Mouse (Mus musculus) stomach, embryonic 14.5 days (tissue): ENCODE measurements around the gene Tnfaip3. TPM values are rescaled to one million over a fixed set of nuclear protein-coding genes. Genes with fewer than 3 reads are reported as not detected.
A peak's percentile ranks its signal among the peaks of the same experiment; 100 is the strongest.

Experiments
- ATAC-seq: fragments of 200-750 bp; cut with Nextera tagmentation; 2 replicates; pipeline ENCODE4 v1.8.0; 2017; ENCODE audit warnings: low read depth, moderate TSS enrichment; ENCODE audit not compliant: insufficient number of reproducible peaks, insufficient read depth, low FRiP score
- H3K27ac ChIP-seq: fragments of 300-500 bp; sonication (generic); 2 replicates; pipeline ENCODE4 v1.5.1; 2014; ENCODE audit warnings: mild to moderate bottlenecking, low read length, moderate library complexity, mixed read lengths
- H3K27me3 ChIP-seq: fragments of 300-500 bp; sonication (generic); 2 replicates; pipeline ENCODE4 v1.6.1; 2014; ENCODE audit warnings: low read length, control low read depth, mixed read lengths; ENCODE audit not compliant: control insufficient read depth, insufficient read depth
- H3K36me3 ChIP-seq: fragments of 300-500 bp; sonication (generic); 2 replicates; pipeline ENCODE4 v1.6.1; 2014; ENCODE audit warnings: mild to moderate bottlenecking, control low read depth, low read length, moderate library complexity, mixed read lengths; ENCODE audit not compliant: control insufficient read depth, insufficient read depth
- H3K4me1 ChIP-seq: fragments of 300-500 bp; sonication (generic); 2 replicates; pipeline ENCODE4 v1.6.1; 2014; ENCODE audit warnings: low read length, control low read depth, mixed read lengths; ENCODE audit not compliant: control insufficient read depth, insufficient read depth
- H3K4me2 ChIP-seq: fragments of 300-500 bp; sonication (generic); replicated peaks from 2 replicates; pipeline ENCODE4 v1.6.1; 2014; ENCODE audit warnings: low read depth, low read length, control low read depth
- H3K4me3 ChIP-seq: fragments of 300-500 bp; sonication (generic); 2 replicates; pipeline ENCODE4 v1.5.1; 2014; ENCODE audit warnings: low read depth, low read length, control low read depth
- H3K9ac ChIP-seq: fragments of 300-500 bp; sonication (generic); replicated peaks from 2 replicates; pipeline ENCODE4 v1.6.1; 2014; ENCODE audit warnings: low read depth, mild to moderate bottlenecking, control low read depth, low read length, moderate library complexity, mixed read lengths
- H3K9me3 ChIP-seq: fragments of 300-500 bp; sonication (generic); 2 replicates; pipeline ENCODE4 v1.6.1; 2016; ENCODE audit warnings: low read depth, low read length, control low read depth; ENCODE audit not compliant: control insufficient read depth
- WGBS: fragments of 180-500 bp; shearing (Covaris S2); extraction: QIAGEN DNeasy Blood & Tissue Kit; methylation state at CpG from one replicate; pipeline ENCODE4 v1.1.7; 2014; 5-methylcytosine and 5-hydroxymethylcytosine counted together
- polyA plus RNA-seq: library from polyadenylated mRNA; unstranded; fragments of >200 nt; fragmentation: Nextera tagmentation; extraction: Ambion mirVana; gene quantifications from 2 replicates; pipeline ENCODE4 v1.2.1, GENCODE M21; 2014

Gene Tnfaip3
- 2.8 and 3.0 TPM in 2 replicates for polyA plus RNA-seq

DNA sequence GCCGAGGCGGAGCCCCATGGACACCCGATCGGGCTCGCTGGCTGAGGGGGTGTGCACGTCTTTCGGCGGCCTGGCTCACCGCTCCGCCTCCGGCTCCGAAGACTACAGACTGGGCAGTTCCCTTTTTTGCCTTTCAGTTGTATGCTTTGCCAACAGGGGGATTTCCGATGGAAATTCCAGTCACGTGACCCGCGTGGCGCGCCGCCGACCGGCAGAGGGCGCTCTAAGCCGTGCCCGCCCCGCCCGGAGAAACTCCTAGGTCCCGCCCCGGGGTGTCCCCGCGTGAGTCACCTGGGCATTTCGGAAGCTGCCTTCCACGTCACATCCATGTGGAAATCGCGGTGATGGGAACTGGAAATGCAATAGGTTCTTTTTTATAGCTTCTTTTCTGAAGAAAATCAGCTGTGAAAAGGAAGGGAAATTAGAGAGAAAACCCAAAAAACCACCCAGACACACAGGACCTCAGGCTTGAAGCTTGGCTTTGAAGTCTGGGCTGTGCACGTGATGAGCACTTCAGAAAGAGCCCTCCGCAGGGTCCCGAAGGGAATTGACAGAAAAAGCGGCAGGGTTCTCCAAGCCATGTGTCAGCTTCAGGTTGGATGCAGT lies at the start of gene Tnfaip3:
Gene Tnfaip3 (minus strand): TSS at position 401 of the 606 bp plus-strand sequence.
- Histone ChIP-seq H3K27me3 (no peaks in the 10 kb centered on the region), H3K9ac (peak within 1 kb of the TSS; percentile 69), H3K4me2 (peak within 1 kb of the TSS; percentile 79), H3K27ac (peak within 1 kb of the TSS; percentile 64), H3K4me1 (no peaks in the 10 kb centered on the region), H3K4me3 (peak within 1 kb of the TSS; percentile 77), H3K36me3 (no peaks in the 10 kb centered on the region), H3K9me3 (no peaks in the 10 kb centered on the region)
- under 1% methylated on average over 32 of the region's 38 CpGs for WGBS
- peak; percentile 94 for ATAC-seq

- no peak for ATAC-seq
These were observed 49.5 kb upstream of the Tnfaip3 start for GRCm38 (mm10) chr10:19064651-19065601.

DNA sequence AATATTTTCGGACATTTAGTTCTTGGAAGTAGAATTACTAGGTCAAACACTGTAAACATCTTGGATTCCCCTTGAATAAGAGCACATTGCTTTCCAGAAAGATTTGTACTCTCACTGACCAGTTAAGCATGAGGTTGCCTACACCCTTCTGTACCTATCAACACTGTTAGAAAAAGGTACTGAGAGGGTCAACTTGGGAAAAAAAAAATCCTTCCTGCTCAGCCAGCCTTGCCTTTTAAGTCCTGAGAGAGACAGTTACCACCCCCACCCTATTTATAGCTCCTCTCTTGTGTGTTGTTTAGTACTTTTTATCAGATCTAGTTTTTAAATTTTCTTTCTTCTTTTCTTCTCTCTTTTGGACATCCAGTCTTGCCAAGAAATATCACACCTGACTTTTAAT lies 48.2 kb upstream of the Tnfaip3 start:
- no peaks in the 10 kb centered on the region for H3K27me3 ChIP-seq
- no peaks in the 10 kb centered on the region for H3K9me3 ChIP-seq
- no peaks in the 10 kb centered on the region for H3K36me3 ChIP-seq
- H3K4me3 ChIP-seq, result no peak overlapping the region
- ATAC-seq, result no peak
- H3K4me2 ChIP-seq, result no peak overlapping the region
- WGBS, result 80% methylated on average over 1 of the region's 1 CpGs
- H3K9ac ChIP-seq, result no peak overlapping the region
- H3K27ac ChIP-seq, result no peak overlapping the region
- H3K4me1 ChIP-seq, result no peaks in the 10 kb centered on the region

More at GRCm38 (mm10) chr10:19064651-19065601, 49.5 kb upstream of the Tnfaip3 start:
- Histone ChIP-seq H3K27ac (no peak overlapping the region), H3K4me2 (no peak overlapping the region), H3K9ac (no peak overlapping the region), H3K4me1 (no peaks in the 10 kb centered on the region), H3K9me3 (no peaks in the 10 kb centered on the region), H3K36me3 (no peaks in the 10 kb centered on the region), H3K27me3 (no peaks in the 10 kb centered on the region), H3K4me3 (no peak overlapping the region)
- 72% methylated on average over 6 of the region's 6 CpGs for WGBS

DNA sequence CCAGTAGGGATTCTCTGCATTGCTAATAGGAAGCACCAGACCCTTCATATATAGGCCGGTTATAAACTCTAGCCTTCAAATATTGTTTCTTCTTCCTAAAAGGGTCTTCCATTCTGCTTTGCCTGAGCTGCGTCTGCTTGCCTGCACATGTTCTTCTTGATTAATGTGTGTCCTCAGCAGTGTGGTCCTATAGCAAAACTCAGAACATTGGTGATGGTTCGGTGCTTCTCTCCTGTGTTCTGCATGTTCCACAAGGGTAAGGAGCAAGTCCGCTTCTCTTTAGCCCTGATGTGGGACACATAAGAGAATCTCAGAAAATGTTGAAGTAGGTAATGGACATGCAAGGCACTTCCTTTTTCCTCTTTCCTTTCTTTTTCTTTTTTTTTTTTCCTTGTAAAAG lies 47.8 kb upstream of the Tnfaip3 start:
- Histone ChIP-seq H3K4me1 (no peaks in the 10 kb centered on the region), H3K27me3 (no peaks in the 10 kb centered on the region), H3K9ac (no peak overlapping the region), H3K36me3 (no peaks in the 10 kb centered on the region), H3K27ac (no peak overlapping the region), H3K4me3 (no peak overlapping the region), H3K4me2 (no peak overlapping the region), H3K9me3 (no peaks in the 10 kb centered on the region)
- ATAC-seq, result no peak
- 73% methylated on average over 4 of the region's 4 CpGs for WGBS

GRCm38 (mm10) chr10:19062098-19062905 lies 46.8 kb upstream of the Tnfaip3 start:
- ATAC-seq, result 0 out of 2 replicates have a peak, but pooled peaks have one; percentile 56
- H3K9me3 ChIP-seq, result no peaks in the 10 kb centered on the region
- 42% methylated on average over 15 of the region's 15 CpGs for WGBS

DNA sequence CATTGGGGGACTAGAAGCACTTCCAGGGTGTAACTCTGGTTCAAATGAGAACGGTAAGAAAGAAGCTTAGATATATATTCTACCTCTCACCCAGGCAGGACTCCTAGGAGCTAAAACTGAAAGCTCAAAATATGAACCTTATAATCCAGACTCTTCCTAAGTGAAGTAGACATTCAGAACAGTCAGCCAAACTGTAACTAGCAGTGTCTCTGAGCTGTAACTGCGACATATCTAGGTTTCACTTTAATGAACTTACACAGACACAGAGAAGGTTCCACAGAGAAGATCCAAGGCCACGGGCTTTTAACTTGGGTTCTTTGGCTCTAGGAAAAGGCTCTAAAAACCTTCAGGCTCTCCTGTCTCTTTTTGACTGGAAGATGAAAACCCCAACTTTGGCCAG lies 45.7 kb upstream of the Tnfaip3 start:
- Histone ChIP-seq H3K27me3 (no peaks in the 10 kb centered on the region), H3K4me3 (no peak overlapping the region), H3K36me3 (no peaks in the 10 kb centered on the region), H3K4me1 (no peaks in the 10 kb centered on the region), H3K9me3 (no peaks in the 10 kb centered on the region), H3K9ac (no peak overlapping the region), H3K4me2 (no peak overlapping the region), H3K27ac (no peak overlapping the region)
- WGBS, result 85% methylated on average over 3 of the region's 3 CpGs
- no peak for ATAC-seq

More at GRCm38 (mm10) chr10:19062098-19062905, 46.8 kb upstream of the Tnfaip3 start:
- no peaks in the 10 kb centered on the region for H3K4me1 ChIP-seq
- no peak overlapping the region for H3K27ac ChIP-seq
- no peak overlapping the region for H3K4me3 ChIP-seq
- no peaks in the 10 kb centered on the region for H3K27me3 ChIP-seq
- H3K4me2 ChIP-seq, result no peak overlapping the region
- no peaks in the 10 kb centered on the region for H3K36me3 ChIP-seq
- no peak overlapping the region for H3K9ac ChIP-seq

DNA sequence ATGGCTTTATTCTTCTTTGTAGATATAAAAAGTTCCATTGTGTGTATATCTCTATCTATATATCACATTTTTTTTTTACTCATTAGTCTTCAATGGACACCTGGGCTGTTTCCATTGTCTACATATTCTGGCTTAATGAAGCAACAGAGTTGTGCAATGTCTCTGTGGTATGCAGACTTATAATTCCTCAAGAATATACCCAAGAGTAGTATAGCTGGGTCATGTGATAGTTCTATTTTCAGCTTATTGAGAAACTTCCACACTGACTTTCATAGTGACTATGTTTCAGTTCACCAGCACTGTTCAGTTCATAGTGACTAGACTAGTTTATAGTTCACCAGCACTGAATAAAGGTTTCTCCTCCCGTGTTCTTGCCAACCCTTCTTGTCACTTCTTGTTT lies 38.1 kb upstream of the Tnfaip3 start:
- Histone ChIP-seq H3K9ac (no peak overlapping the region), H3K27ac (no peak overlapping the region), H3K4me1 (no peaks in the 10 kb centered on the region), H3K27me3 (no peaks in the 10 kb centered on the region), H3K9me3 (no peaks in the 10 kb centered on the region), H3K4me2 (no peak overlapping the region), H3K36me3 (no peaks in the 10 kb centered on the region), H3K4me3 (no peak overlapping the region)
- ATAC-seq, result no peak
- 98% methylated on average over 1 of the region's 1 CpGs for WGBS

DNA sequence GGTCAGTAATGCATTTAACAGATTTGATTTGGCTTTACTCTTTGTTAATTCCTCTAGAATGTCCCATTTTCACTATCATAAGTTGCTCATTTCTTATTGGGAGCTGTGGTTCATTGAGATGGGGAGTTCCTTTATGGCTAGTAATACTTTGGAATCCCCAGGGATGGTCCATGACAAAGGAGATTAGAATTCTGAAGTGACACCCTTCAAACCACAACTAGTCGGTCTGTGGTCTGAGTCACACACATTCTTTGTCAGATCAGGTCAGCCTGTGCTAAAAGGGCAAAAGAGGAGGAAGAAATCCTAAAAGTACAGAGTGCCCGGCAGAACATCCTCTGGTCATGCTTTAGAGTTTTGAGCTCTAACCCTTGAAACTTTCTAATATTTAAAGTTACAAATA lies 30.5 kb upstream of the Tnfaip3 start:
- no peak for ATAC-seq
- H3K27me3 ChIP-seq, result no peaks in the 10 kb centered on the region
- H3K4me1 ChIP-seq, result no peaks in the 10 kb centered on the region
- H3K9ac ChIP-seq, result no peak overlapping the region
- WGBS, result 51% methylated on average over 2 of the region's 2 CpGs
- H3K4me2 ChIP-seq, result no peak overlapping the region
- no peak overlapping the region for H3K27ac ChIP-seq
- no peaks in the 10 kb centered on the region for H3K36me3 ChIP-seq
- no peak overlapping the region for H3K4me3 ChIP-seq
- no peaks in the 10 kb centered on the region for H3K9me3 ChIP-seq
